Mouse (Mus musculus) cerebellum, adult (tissue): Measurements from ENCODE around the gene Uroc1.

Experiments used
- ATAC-seq: cut with Nextera tagmentation; 2 replicates; pipeline ENCODE4 v1.9.2; 2017; ENCODE audit warnings: mild to moderate bottlenecking, moderate library complexity, mixed read lengths; ENCODE audit not compliant: insufficient number of reproducible peaks, low FRiP score, low TSS enrichment

Uroc1 gene

GRCm38 (mm10) chr6:90332561-90333425 is at the start of gene Uroc1:
Gene Uroc1 (plus strand): TSS chr6:90333284.
- ATAC-seq, result no peak

- ATAC-seq, result no peak
Measured at GRCm38 (mm10) chr6:90288265-90288664, 44.8 kb upstream of the Uroc1 start.

- no peak for ATAC-seq
Measured at GRCm38 (mm10) chr6:90300919-90301318, 32.2 kb upstream of the Uroc1 start, which contains the start of gene BC048671. Gene BC048671 (plus strand): TSS chr6:90301219.

GRCm38 (mm10) chr6:90306315-90306975 is 26.6 kb upstream of the Uroc1 start:
- ATAC-seq, result no peak

GRCm38 (mm10) chr6:90308839-90309778 is 24.0 kb upstream of the Uroc1 start:
- ATAC-seq, result no peak

GRCm38 (mm10) chr6:90315961-90316360 is 17.1 kb upstream of the Uroc1 start:
- ATAC-seq, result no peak

- no peak for ATAC-seq
Measured at GRCm38 (mm10) chr6:90317510-90318258, 15.4 kb upstream of the Uroc1 start.

GRCm38 (mm10) chr6:90319019-90319418 is 14.1 kb upstream of the Uroc1 start:
- ATAC-seq, result no peak

GRCm38 (mm10) chr6:90319475-90320191 is 13.5 kb upstream of the Uroc1 start:
- no peak for ATAC-seq

- no peak for ATAC-seq
Measured at GRCm38 (mm10) chr6:90320429-90320828, 12.7 kb upstream of the Uroc1 start.

- ATAC-seq, result no peak
Measured at GRCm38 (mm10) chr6:90321811-90322210, 11.3 kb upstream of the Uroc1 start.

GRCm38 (mm10) chr6:90324026-90324425 is 9.1 kb upstream of the Uroc1 start:
- ATAC-seq, result no peak

- ATAC-seq, result no peak
Measured at GRCm38 (mm10) chr6:90324463-90324862, 8.6 kb upstream of the Uroc1 start.

- no peak for ATAC-seq
Measured at GRCm38 (mm10) chr6:90324991-90325390, 8.1 kb upstream of the Uroc1 start, which contains the start of gene Chst13. Gene Chst13 (minus strand): TSS chr6:90325185.

- no peak for ATAC-seq
Measured at GRCm38 (mm10) chr6:90327670-90328069, 5.4 kb upstream of the Uroc1 start.

GRCm38 (mm10) chr6:90329953-90330352 is 3.1 kb upstream of the Uroc1 start:
- ATAC-seq, result peak; percentile 78

- ATAC-seq, result no peak
Measured at GRCm38 (mm10) chr6:90334244-90334643, 1.2 kb downstream of the Uroc1 start.

- peak; percentile 68 for ATAC-seq
Measured at GRCm38 (mm10) chr6:90342343-90342742, 9.3 kb downstream of the Uroc1 start.

GRCm38 (mm10) chr6:90347183-90347582 is 14.1 kb downstream of the Uroc1 start:
- ATAC-seq, result no peak
